Mouse (Mus musculus): ENCODE measurements around the gene Ephb2.
A peak's percentile ranks its signal among the peaks of the same experiment; 100 is the strongest.

The Ephb2 gene

GRCm38 (mm10) chr4:136834815-136835620, 770 bp downstream of the Ephb2 start:
- DNase-seq: peak; percentile 68

- no peak for DNase-seq
Observed at GRCm38 (mm10) chr4:136834439-136834814, 1.4 kb downstream of the Ephb2 start.

GRCm38 (mm10) chr4:136833619-136834351, 2.0 kb downstream of the Ephb2 start:
- DNase-seq: no peak

- DNase-seq: peak; percentile 58
Observed at GRCm38 (mm10) chr4:136832559-136833232, 3.1 kb downstream of the Ephb2 start.

GRCm38 (mm10) chr4:136830272-136830823, 5.4 kb downstream of the Ephb2 start:
- peak; percentile 53 for DNase-seq

GRCm38 (mm10) chr4:136829837-136830236, 6.0 kb downstream of the Ephb2 start:
- peak; percentile 74 for DNase-seq

- no peak for DNase-seq
Observed at GRCm38 (mm10) chr4:136828664-136829569, 6.9 kb downstream of the Ephb2 start.

GRCm38 (mm10) chr4:136824935-136825552, 10.7 kb downstream of the Ephb2 start:
- DNase-seq: no peak

- DNase-seq: peak; percentile 17
Observed at GRCm38 (mm10) chr4:136820069-136820522, 15.7 kb downstream of the Ephb2 start.

- peak; percentile 84 for DNase-seq
Observed at GRCm38 (mm10) chr4:136816701-136817100, 19.1 kb downstream of the Ephb2 start.

- peak; percentile 83 for DNase-seq
Observed at GRCm38 (mm10) chr4:136815364-136815763, 20.4 kb downstream of the Ephb2 start.

- DNase-seq: no peak
Observed at GRCm38 (mm10) chr4:136812543-136812942, 23.2 kb downstream of the Ephb2 start.

- no peak for DNase-seq
Observed at GRCm38 (mm10) chr4:136811596-136811995, 24.2 kb downstream of the Ephb2 start.

GRCm38 (mm10) chr4:136808478-136808877, 27.3 kb downstream of the Ephb2 start:
- peak; percentile 39 for DNase-seq

- DNase-seq: peak; percentile 47
Observed at GRCm38 (mm10) chr4:136807448-136808009, 28.3 kb downstream of the Ephb2 start.

- no peak for DNase-seq
Observed at GRCm38 (mm10) chr4:136806254-136806653, 29.5 kb downstream of the Ephb2 start.

GRCm38 (mm10) chr4:136804343-136804742, 31.4 kb downstream of the Ephb2 start:
- no peak for DNase-seq

- peak; percentile 65 for DNase-seq
Observed at GRCm38 (mm10) chr4:136802446-136802845, 33.3 kb downstream of the Ephb2 start.

GRCm38 (mm10) chr4:136801944-136802343, 33.8 kb downstream of the Ephb2 start:
- DNase-seq: no peak

GRCm38 (mm10) chr4:136801463-136801862, 34.3 kb downstream of the Ephb2 start:
- peak; percentile 53 for DNase-seq

GRCm38 (mm10) chr4:136800366-136800765, 35.4 kb downstream of the Ephb2 start:
- no peak for DNase-seq

Measured in thymus, postnatal 4 days (tissue).